Mouse (Mus musculus) 3T3-L1 (cell line): ENCODE measurements around the gene Pde4dip.

ENCODE experiments used
- DNase-seq: peaks from one replicate; pipeline ENCODE4 v3.0.0-alpha.2; 2015; ENCODE audit warnings: low read depth, low spot score

Gene Pde4dip

DNA sequence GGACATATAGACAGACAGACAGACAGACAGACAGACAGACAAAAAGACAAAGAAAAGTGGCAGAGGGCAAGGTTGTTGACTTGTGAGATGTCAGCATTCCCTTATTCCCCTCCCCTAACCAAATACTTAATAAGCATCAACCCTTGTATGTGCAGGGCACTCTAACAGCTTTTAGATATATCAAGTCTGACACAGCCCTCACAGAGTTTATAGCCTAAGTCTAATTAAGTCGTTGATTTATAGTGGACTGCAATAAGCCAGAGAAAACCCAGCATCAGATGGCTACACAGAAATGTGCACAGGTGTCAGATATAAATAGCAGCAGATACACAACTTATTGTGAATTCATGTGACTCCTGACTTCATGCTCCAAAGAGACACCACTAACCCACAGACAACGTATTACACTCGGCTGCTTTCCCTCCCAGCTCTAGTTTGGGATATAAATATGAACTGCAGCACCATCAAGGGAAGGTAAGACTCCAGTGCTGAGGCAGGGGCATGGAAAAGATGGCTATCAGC lies 87.3 kb downstream of the Pde4dip start:
- no peak for DNase-seq

DNA sequence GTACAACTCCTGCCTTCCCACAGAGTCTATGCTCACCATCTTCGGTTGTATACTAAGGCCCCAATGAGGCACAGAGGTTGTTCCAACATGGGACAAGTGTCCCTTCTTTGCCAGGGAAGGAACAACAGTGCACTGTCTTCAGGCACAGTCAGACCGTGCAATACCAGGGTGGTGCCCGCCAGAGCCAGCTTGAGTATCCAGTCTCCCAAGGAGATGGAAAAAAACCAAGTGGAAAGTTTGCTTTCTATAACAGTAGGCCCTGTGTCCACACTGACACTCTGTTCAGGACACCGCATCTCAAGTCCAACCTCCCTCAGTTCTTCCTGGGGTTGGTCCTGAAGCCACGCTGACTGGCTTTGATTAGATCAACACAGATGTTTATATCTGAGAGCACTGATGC lies 87.8 kb downstream of the Pde4dip start:
- no peak for DNase-seq

DNA sequence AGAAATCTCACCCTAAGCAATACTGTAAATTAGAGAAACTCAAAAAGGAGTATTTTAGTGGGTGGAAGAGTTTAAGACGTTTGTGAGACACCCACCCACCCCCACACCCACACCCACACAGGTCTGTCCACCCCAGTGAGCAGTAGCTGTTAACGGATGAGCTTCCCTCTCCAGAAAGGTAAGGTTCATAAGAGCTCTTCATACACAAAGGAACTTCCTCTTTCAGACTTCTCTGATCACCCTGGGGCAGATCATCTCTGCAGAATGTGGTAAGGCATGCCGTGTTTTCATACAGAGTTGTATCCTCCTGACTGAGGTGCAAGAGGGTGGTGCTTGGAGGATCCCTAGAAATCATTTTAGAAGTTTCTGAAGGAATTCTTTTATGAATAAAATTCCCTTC lies 88.5 kb downstream of the Pde4dip start:
- no peak for DNase-seq

DNA sequence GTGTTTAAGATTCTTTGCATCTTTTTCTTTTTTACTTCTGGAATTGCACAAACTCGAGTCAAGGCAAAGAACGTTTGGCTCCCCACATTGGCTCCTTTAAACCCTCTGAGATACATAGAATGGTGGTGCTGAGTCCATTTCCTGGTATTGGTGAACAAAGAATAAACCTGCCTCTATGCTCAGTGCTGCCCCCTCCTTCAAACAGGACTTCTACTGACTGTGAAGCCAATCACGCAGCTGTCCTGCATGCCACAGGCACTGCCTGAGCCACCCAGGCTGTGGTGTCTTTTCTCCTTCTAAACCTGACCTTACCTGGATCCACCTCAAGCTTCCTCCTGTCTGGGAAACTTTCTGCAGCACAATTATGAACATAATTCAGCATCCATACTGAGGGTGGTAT lies 89.2 kb downstream of the Pde4dip start:
- peak; percentile 20 for DNase-seq

DNA sequence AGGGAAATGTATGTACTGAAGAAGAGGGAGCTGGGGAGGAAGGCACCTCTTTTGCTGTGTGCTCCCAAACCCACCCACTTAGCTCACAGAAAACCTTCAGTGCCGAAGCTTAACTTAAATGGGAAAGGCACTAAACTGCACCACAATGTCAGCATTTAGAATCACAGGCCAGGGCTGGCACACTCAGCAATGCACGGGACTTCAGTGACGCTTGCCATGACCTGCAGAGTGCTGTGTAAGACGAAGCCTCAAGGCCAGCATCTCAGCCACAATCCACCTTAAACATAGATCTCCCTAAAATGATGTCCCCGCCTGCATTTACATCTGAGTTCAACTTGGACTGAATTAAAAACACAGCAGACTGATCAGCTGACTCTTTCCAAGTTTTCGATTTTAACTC lies 91.1 kb downstream of the Pde4dip start:
- DNase-seq, result no peak

DNA sequence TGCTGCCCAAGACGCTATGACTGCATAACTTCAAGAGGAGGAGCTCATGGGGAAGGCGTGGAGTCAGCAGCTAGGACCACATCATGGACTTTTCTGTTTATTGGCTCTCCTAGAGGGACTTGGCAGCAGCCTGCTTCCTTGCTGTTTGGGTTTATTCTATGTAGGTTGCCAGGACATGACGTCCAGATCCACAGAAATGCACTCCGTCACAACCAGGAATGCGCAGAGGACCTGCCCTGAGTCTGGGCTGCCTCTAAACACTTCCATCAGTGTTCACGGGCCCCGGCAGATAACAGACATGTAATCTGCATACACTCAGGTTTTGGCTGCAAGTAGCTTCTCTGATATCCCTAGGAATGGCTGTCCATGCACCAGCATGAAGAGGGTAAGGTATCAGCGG lies 94.5 kb downstream of the Pde4dip start:
- no peak for DNase-seq

DNA sequence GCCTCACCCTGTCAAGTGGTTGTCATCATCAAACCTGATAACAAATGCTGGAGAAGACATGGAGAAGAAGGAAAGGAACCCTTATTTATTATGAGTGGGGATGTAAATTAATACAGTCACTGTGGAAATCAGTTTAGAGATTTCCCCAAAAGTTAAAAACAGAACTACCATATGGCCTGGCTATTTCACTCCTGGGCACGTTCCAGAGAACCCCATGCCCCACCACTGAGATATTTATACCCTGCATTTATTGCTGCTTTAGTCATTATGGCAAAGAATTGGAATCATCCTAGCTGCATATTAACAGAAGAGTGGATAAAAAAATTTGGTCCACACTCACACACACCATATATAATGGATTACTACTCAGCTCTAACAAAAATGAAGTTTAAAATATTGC lies 98.4 kb downstream of the Pde4dip start:
- DNase-seq, result no peak

DNA sequence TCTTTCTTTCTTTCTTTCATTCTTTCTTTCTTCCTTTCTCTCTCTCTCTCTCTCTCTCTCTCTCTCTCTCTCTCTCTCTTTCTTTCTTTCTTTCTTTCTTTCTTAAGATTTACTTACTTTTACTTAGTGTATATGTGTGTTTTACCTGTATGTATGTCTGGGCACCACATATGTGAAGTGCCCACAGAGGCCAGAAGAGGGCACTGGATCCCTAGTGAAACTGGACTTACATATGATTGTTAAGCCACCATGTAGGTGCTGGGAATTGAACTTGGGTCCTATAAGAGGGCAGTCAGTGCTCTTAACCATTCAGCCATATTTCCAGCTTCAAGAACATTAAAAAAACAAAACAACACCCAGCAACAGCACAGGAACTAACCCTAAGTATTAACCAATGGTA lies 99.2 kb downstream of the Pde4dip start:
- DNase-seq, result peak; percentile 11

DNA sequence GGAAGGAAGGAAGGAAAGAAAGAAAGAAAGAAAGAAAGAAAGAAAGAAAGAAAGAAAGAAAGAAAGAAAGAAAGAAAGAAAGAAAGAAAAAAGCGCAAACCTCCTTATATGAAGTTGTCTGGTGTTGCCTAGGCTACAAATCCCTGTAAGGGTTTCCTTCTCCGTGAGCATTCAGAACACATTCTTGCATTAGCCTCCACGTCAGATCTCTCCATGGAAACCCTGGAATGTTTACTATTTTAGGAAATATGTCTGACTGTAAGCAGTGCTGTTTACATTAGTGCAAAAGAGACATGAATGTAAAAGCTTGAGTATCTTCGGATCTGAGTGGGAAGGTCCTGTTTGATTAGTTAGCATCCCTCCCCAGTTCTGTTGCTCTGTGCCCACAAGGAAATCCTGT lies 112.3 kb downstream of the Pde4dip start:
- DNase-seq, result peak; percentile 36

DNA sequence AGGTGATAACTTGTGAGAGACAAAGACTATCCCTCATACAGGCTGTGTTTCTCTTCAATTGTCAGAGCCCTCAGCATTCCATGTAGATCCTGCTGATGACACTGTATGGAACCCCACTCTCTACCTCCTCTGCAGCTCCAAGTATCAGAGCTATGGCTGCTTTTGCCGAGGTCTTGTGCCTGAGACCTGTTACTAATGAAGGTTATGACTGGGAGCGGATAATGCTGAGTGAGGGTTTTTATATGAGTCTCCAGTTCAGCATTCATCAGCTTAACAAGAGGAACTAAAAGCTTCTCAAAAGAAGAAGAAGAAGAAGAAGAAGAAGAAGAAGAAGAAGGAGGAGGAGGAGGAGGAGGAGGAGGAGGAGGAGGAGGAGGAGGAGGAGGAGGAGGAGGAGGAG lies 112.8 kb downstream of the Pde4dip start:
- no peak for DNase-seq

DNA sequence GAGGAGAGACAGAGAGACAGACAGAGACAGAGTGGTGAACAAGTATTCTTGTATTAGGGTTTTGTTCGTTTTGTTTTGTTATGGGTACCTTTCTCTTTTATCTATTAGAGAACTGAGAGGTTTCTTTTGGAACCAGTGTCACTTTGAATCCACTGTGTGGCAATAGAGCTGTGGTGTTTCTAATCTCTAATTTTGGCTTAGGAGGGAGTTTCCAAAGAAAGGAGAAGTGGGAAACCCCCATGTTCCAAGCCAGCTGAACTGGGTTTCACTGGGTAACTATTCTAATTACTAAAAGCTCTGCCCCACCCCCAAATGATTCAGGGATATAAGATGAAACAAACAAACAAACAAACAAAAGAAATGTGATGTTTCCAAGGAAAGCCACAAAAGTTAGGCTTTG lies 113.6 kb downstream of the Pde4dip start:
- DNase-seq, result peak; percentile 18

DNA sequence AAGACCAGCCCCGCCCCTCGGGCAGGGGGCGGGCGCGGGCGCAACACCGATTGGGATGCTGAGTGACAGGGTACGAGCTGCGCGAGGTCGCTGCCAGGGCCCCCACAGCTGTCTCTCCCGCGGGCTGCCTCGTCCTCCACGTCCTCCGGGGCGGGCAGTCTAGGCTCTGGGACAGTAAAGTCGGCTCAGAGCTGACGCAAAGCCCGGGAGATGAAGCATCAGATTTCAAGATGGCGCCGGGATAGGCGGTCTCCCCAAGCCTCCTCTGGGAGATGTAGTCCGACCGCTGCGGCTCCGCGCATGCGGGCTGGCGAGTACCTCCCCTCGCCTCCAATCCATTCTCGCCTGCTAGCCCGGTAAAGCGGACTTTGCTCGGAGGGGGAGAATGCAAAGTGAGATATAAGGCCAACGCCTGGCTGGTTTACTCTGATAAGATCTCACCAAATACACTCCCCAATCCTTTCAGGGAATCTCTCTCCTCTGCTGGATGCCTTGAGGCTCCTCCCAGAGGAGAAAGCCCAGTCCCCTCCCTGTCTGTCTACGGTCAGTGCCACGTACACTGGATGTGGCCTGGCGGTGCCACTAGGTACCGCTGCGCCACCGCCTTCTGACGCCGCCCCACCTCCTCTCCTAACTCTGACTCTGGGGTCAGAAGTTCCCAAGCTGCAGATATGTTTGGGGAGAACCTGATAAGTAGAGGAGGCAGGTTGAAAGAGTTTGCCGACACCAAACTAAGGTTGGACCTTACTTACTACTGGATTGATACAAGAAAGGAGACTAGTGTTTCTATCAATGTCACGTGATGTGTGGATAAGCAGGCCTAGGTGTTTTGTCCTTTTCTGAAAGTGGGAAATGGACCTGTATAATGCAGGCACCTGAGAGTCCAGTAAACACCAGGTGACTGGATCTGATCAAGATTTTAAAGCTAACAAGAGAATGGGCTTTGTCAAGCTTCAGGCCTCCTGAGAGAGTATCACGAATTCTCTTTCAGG lies 120.4 kb downstream of the Pde4dip start:
- peak; percentile 98 for DNase-seq

DNA sequence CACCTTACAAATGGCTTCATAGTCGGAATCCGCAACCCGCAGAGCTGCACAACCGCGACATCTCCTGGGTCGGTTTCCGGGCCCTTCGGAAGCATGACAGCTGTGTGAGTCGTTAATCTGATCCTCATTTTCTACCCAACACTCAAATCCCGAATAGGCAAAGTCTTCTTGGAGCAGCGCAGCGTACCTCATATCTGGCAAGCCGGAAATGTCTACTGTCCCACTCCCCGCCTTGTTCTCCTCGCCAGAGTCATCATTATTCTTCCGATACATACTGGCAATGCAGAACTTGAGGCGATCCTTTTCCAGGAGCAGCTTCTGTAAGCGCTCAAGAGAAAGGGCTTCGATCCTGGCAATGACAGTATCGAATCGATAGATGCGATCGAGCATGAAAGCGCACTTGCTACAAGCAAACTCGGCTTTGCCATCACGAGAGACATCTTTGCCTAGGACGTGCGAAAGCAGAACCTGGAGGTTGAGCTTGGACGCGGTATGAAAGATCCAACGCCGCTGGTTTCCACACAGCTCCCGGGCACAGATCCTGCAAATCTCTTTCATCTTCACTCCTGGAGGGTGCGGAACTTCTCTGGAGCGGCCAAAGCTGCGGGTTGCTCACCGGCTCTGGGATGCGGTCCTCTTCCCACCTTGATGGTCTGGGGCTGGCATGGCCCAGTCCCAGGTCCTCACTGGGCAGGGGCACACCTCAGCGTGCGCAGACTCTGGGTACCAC lies 121.3 kb downstream of the Pde4dip start:
- DNase-seq, result peak; percentile 63

DNA sequence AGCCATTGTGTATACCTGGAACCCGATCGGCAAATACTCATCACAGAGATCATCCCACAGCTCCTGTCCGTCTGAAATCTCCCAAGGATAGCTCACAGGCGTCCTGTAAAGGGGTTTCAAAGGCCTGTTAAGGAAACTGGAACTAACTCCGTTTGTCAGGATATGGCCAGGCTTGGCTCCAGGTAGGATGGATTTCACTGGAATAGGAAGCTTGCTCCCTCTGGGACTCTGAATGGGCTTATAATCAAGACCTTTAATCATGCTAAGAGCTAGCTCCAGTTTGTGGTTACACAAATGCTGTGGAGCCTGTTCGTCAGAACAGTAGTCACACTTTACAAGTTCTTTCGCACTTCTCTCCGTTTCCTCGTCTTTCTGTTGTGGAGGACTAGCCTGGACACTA lies 122.0 kb downstream of the Pde4dip start:
- DNase-seq, result peak; percentile 47

DNA sequence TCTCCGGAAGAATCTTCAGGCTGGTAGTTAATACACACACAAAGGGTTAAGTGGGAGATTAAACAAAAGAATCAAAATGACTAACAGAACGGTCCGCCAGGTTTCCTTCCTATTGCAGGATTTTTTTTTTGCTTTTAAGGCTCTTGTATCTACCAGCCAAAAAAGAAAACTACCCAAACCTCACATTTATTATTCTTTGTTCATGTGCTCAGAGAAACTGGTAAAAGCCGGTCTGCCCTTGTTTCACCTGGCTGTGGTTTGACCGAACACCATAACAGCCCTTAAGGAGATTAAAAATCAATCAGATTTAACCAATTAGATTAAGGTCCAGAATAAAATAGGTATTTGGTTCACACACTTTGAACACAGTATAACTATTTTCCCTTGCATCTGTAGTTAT lies 124.4 kb downstream of the Pde4dip start:
- DNase-seq, result peak; percentile 12

DNA sequence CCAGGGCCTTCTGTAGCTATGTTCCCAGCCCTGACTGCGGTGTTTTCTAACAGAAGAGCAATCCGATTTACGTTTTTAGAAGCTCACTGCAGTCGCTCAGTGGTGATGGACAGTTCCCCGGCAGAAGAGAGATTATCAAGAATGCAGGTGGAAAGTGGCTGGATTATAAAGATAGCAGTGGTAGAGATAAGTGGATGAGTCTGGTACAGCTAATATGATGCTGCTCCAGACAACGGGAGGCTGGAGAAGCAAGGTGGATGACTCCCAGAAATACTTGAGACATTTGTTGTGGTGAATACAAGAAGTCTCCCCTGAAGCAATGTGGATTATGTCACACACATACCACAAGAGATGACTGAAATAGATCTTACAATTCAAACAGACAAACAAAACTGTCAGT lies 126.6 kb downstream of the Pde4dip start:
- DNase-seq, result peak; percentile 39

DNA sequence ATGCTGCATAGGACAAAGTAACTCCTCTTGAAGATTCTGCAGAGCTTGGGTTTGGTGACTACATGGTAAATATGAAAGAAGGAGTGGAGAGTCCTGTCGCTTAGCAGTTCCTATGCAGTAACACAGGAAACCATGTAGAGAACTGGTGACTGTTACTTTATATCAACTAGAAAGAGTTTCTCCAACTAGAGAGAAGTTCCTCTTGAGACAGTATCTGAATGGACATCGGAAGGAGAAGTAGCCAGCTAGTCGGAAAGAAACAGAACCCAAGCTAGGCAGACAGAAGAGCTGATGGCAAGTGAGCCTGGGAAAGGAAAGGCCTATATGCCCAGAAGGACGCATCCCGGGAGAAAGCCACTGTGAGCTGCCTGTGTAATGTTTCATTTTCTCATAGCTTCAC lies 127.3 kb downstream of the Pde4dip start:
- DNase-seq, result no peak

DNA sequence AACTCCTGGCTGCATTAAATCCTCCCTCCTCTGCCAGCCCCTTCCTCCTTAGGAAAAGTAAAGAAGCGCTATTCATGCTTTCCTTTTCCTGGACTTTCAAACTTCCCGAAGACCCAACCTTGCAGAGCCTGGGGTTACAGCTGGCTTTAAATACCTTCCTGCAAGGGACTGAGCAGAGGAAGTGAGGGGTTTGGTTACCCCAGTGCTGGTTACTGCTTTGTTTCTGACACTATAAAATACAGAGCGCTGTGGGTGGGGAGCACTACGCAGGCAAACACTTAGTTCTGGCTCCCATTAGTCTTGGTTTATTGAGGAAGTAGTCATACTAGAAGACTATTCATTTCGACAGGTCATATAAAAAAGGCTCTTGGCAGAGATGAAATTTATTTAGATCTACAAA lies 128.7 kb downstream of the Pde4dip start:
- no peak for DNase-seq

DNA sequence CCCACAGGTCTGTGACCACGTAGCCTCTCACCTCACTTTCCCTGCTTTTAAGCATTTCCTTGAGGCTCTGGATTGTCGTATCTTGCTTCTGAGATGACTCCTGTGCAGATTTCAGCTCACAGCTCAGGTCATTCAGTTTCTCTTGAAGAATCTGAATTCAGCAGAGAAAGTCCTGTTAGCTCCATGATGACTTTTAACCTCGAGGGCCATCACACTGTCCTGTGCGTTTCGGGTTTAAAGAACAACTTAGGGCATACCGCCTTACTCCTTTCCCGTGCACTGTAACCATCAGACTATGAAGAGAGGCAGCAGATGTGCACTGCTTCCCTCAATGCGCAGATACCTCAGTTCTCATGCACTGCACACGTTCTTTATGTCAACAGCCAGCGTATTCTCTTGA lies 131.0 kb downstream of the Pde4dip start:
- no peak for DNase-seq

DNA sequence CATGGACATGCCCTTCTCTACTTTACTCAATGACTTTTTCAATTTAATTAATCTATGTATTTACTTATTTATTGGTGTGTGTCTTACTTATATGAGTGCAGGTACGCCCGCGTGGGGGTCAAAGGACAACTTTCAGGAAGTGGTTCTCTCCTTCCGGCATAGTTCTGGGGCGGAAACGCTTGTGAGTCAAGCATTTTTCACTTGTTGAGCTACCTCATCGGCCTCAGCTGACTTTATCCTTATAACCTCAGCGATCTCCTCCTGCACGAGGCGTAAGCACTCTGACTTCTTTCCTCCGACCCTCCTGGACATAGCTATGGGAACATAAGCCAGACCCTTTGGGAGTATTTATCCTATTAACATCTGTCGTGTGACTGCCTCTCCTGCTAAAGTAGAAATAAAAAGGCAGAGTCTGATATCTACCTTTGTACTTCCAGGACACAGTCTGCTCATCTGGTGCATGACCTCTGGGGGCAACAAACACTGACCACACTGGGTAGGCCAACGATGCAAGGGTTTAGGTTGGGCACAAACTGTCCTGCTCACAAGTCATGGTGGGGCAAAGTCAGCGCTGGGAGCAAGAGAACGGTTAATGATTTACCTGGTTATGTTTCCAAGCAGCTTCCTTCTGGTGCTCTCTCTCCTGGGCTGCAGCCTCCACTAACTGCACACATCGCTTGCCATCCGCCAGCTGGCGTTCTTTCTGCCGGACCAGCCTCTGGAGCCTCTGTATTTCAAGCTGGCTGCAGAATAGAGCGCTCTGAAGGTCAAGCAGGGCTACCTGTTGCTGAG lies 132.0 kb downstream of the Pde4dip start:
- DNase-seq, result no peak

DNA sequence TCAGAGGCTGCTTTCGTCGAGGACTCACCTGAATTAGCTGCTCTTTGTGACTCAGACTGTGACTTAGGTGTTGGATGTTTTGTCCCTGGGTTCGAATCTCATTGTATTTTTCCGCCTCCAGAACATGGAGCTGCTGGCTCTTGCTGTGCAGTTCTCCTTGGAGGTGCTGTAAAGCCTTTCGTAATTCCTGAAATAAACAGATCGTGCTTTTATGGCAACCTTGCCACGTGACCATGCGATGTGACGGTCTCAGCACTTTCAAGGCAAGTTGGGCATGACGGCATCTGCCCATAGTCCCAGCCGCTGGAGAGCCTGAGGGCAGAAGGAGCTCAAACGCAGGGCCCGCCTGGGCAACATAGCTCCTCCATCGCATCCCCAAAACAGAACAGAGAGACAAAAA lies 133.1 kb downstream of the Pde4dip start:
- no peak for DNase-seq

DNA sequence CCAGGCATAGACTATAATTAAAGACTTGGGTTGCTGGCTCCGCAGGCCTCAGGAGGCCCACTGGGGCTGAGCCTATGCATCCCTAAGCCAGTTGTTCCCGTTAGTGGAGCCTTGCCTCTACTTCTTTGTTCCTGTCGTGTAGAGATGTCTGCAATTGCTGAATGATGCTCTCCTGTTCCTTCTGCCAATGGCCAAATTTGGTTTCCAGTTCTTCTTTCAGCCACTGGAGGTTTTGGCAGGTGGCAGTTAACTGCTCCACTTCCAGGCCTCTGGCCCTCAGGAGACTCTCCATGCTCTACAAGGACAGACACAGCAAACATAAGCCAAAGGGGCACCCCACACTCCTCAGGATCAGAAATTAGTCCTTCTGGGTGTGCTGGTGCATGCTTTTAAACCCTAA lies 135.6 kb downstream of the Pde4dip start:
- no peak for DNase-seq
